Mouse (Mus musculus): ENCODE measurements around the gene Notch2. TPM values are rescaled to one million over a fixed set of nuclear protein-coding genes. Genes with fewer than 3 reads are reported as not detected.

Gene Notch2
- polyA plus RNA-seq, 1 experiment from 2014 or later, result 6.6 TPM

DNA sequence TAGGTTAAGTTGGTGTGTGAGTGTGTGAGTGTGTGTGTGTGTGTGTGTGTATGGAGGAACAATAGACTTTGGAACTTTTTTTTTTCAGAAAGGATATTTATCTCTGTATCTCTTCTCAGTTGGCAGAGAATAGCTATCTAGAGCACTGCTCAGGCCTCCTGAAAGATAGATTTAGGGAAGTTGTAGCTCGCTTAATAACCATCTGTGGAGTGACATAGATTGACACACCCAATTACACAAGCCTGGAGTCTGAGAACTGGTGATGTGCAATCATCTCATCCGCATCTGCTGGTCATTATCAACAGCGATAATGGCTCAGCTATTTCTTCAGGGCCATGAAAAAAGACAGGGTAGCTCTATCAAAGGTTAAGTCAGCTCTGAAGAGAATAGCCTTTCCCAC lies 18.9 kb downstream of the Notch2 start:
- Histone ChIP-seq H3K27me3 (ENCODE audit: control insufficient read depth, insufficient read depth, low read depth, low read length) (no peaks in the 10 kb centered on the region), H3K9ac (ENCODE audit: low read depth, low read length) (no peak overlapping the region), H3K27ac (ENCODE audit: low read length) (no peak overlapping the region), H3K4me2 (ENCODE audit: low read length) (no peak overlapping the region), H3K4me3 (ENCODE audit: low read depth, low read length) (no peak overlapping the region), H3K36me3 (ENCODE audit: control insufficient read depth, insufficient read depth, low read length) (no peaks in the 10 kb centered on the region), H3K4me1 (ENCODE audit: control insufficient read depth, insufficient read depth, low read length) (peaks cover 15% of the 10 kb centered on the region), H3K9me3 (replicated peaks; ENCODE audit: control insufficient read depth, low read length, poor library complexity, severe bottlenecking) (no peaks in the 10 kb centered on the region)
- WGBS, result 82% methylated on average over 3 of the region's 3 CpGs
- no peak for ATAC-seq

DNA sequence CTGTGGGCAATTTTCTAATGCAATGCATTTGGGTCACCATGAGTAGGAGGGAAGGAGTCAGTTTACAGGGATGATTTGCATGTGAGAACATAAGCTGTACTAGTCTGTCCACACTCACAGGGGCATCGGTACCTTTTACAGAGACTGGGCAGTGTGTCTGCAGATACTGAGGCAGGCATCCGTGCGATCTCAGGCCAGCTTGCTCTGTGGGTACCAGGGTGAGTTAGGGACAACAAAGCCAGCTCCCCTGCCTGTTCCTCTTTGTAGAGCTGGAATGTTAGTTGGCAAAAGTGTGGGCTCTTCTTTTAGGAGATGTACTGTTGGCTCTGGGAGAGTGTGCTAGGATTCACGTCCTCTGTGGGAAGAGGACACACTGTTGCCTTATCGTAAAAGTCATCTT lies 19.6 kb downstream of the Notch2 start:
- peaks cover 17% of the 10 kb centered on the region for H3K4me1 ChIP-seq (ENCODE audit: control insufficient read depth, insufficient read depth, low read length)
- ATAC-seq, result no peak

DNA sequence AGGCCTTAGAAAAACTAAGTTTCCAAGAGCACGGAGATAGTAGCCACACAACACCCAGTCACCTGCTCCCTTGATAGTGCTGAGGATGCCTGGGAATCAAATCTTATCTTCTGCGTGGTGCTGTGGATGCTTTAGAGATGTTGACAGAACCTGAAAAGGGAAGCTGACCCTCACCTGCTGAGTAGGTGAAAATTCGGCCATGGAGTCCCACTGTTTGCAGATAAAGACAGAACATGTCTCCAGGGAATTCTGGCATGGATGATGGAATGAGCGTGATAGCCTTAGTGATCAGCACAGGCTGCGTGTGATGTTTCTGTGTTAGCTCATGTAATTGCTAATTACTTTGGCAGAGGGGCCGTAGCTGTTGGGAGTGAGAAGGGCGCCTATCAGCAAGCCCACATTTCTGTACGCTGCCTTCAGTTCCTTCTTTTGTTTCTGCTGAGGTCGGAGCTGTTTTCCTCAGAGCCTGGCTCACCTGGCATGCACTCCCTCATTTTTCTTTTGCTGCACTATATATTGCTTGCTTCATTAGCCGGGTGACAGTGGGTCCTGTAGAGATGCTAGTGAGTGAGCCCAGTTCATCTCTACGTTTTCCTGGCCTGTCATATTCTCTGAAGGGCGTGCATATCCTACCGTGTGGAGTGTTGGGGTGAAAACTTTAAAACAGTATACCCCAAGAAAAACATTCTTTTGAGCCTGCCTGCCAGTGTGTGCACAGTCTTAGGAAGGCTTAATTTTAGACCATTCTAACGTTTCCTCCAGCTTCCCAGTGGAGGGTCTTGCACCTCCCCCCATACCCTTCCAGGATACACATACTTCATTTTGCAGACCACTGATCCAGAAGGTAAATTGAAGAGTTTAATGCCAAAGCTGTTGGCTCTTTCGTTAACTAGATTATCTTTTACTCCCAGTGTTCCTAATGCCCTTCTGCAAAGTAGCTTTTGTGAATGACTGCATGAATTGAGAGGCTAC lies 21.6 kb downstream of the Notch2 start:
- Histone ChIP-seq H3K27me3 (ENCODE audit: control insufficient read depth, insufficient read depth, low read depth, low read length) (no peaks in the 10 kb centered on the region), H3K4me1 (ENCODE audit: control insufficient read depth, insufficient read depth, low read length) (peaks cover 17% of the 10 kb centered on the region), H3K9me3 (replicated peaks; ENCODE audit: control insufficient read depth, low read length, poor library complexity, severe bottlenecking) (no peaks in the 10 kb centered on the region), H3K9ac (ENCODE audit: low read depth, low read length) (no peak overlapping the region), H3K4me2 (ENCODE audit: low read length) (no peak overlapping the region), H3K36me3 (ENCODE audit: control insufficient read depth, insufficient read depth, low read length) (no peaks in the 10 kb centered on the region), H3K4me3 (ENCODE audit: low read depth, low read length) (no peak overlapping the region), H3K27ac (ENCODE audit: low read length) (no peak overlapping the region)
- peak; percentile 13; the same call in 1 of the 2 replicates for ATAC-seq
- WGBS, result 32% methylated on average over 15 of the region's 15 CpGs

More for the DNA sequence above, 19.6 kb downstream of the Notch2 start:
- Histone ChIP-seq H3K36me3 (ENCODE audit: control insufficient read depth, insufficient read depth, low read length) (no peaks in the 10 kb centered on the region), H3K9ac (ENCODE audit: low read depth, low read length) (no peak overlapping the region), H3K4me3 (ENCODE audit: low read depth, low read length) (no peak overlapping the region), H3K4me2 (ENCODE audit: low read length) (no peak overlapping the region), H3K27me3 (ENCODE audit: control insufficient read depth, insufficient read depth, low read depth, low read length) (no peaks in the 10 kb centered on the region), H3K9me3 (replicated peaks; ENCODE audit: control insufficient read depth, low read length, poor library complexity, severe bottlenecking) (no peaks in the 10 kb centered on the region), H3K27ac (ENCODE audit: low read length) (no peak overlapping the region)
- WGBS, result 47% methylated on average over 5 of the region's 5 CpGs

DNA sequence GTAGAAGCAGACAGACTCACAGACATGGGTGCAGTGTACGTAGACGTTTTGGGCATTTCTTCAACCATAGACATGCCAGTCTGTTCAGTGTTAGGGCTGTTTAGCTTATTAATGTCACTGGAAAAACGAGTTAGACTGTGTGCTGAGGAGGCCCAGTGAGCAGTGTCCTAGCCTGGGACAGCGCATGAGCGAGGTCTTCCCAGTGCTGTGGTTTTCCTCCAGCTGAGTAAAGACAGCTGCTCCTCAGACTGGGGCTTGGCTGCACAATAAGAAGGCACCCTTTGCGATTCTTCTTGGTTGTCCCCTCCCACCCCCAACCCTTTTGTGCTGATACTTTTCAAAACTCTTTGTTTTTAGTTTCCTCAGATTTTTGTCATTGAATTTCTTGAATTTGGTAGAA lies 22.8 kb downstream of the Notch2 start:
- Histone ChIP-seq H3K27me3 (ENCODE audit: control insufficient read depth, insufficient read depth, low read depth, low read length) (no peaks in the 10 kb centered on the region), H3K9ac (ENCODE audit: low read depth, low read length) (no peak overlapping the region), H3K9me3 (replicated peaks; ENCODE audit: control insufficient read depth, low read length, poor library complexity, severe bottlenecking) (no peaks in the 10 kb centered on the region), H3K4me3 (ENCODE audit: low read depth, low read length) (no peak overlapping the region), H3K27ac (ENCODE audit: low read length) (no peak overlapping the region), H3K4me2 (ENCODE audit: low read length) (no peak overlapping the region), H3K4me1 (ENCODE audit: control insufficient read depth, insufficient read depth, low read length) (peaks cover 17% of the 10 kb centered on the region), H3K36me3 (ENCODE audit: control insufficient read depth, insufficient read depth, low read length) (no peaks in the 10 kb centered on the region)
- no peak for ATAC-seq
- WGBS, result 58% methylated on average over 6 of the region's 6 CpGs

DNA sequence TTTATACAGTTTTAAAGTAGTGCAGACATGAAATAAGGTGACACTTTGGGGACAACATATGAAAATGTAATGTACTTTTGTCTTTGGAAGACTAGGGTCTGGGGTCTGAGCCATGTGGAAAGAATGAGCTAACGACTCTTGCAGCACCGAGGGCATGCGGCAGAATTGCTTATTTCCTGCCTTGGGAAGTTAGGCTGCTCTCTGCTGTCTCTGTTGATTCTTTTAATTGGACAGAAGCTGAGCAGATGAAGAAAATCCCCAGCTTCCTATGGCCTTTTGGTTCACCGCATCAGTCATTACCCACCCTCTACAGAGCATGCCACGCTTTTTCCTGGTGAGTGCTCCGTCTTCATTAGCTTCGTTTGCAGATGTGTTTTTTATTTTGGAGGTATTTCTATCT lies 23.8 kb downstream of the Notch2 start:
- Histone ChIP-seq H3K9me3 (replicated peaks; ENCODE audit: control insufficient read depth, low read length, poor library complexity, severe bottlenecking) (no peaks in the 10 kb centered on the region), H3K36me3 (ENCODE audit: control insufficient read depth, insufficient read depth, low read length) (no peaks in the 10 kb centered on the region), H3K27ac (ENCODE audit: low read length) (no peak overlapping the region), H3K4me1 (ENCODE audit: control insufficient read depth, insufficient read depth, low read length) (peaks cover 17% of the 10 kb centered on the region), H3K27me3 (ENCODE audit: control insufficient read depth, insufficient read depth, low read depth, low read length) (no peaks in the 10 kb centered on the region), H3K9ac (ENCODE audit: low read depth, low read length) (no peak overlapping the region), H3K4me2 (ENCODE audit: low read length) (no peak overlapping the region), H3K4me3 (ENCODE audit: low read depth, low read length) (no peak overlapping the region)
- no peak for ATAC-seq
- WGBS, result 49% methylated on average over 7 of the region's 7 CpGs

DNA sequence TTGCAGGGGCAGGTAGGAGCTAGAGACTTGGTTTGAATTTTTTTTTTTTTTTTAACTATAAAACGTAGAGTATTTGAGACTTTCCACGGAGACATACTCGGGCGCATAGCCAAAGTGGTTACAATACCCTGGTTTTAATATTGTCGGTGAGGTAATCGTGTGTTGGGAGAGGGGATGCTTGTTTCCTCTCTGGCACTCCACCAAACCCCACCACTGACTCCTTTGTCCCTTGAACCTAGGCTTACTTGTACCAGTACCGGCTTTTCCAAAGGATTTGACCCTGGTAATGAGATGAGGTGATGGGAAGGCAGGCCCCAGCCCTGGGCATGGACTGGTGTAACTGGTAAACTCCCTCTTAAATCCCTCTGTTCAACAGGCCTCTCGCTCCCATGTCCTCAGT lies 25.3 kb downstream of the Notch2 start:
- no peak overlapping the region for H3K9ac ChIP-seq (ENCODE audit: low read depth, low read length)
- H3K36me3 ChIP-seq (ENCODE audit: control insufficient read depth, insufficient read depth, low read length), result no peaks in the 10 kb centered on the region
- no peak overlapping the region for H3K27ac ChIP-seq (ENCODE audit: low read length)
- H3K4me3 ChIP-seq (ENCODE audit: low read depth, low read length), result no peak overlapping the region
- no peak overlapping the region for H3K4me2 ChIP-seq (ENCODE audit: low read length)
- H3K27me3 ChIP-seq (ENCODE audit: control insufficient read depth, insufficient read depth, low read depth, low read length), result no peaks in the 10 kb centered on the region
- H3K9me3 ChIP-seq (replicated peaks; ENCODE audit: control insufficient read depth, low read length, poor library complexity, severe bottlenecking), result no peaks in the 10 kb centered on the region
- WGBS, result 65% methylated on average over 8 of the region's 8 CpGs
- peaks cover 25% of the 10 kb centered on the region for H3K4me1 ChIP-seq (ENCODE audit: control insufficient read depth, insufficient read depth, low read length)
- ATAC-seq, result no peak

DNA sequence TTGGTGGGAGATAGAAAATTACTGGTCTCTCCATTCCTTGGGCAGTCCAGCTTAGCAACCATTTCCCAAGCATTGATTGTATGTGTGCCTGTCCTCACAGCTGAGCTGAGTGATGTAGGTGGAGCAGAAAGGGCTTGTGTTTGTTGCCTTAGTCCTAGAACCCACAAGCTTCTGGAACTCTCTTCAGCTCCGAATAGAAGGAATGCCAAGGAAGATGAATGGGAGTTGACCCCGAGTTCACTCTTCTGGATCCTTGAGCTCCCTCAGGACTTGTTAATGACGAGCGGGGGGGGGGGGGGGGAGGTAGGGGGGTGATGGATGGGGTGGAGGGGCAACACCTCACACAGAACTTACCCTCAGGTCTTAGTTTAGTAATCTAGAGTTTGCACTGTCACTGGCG lies 25.9 kb downstream of the Notch2 start:
- Histone ChIP-seq H3K27ac (ENCODE audit: low read length) (no peak overlapping the region), H3K4me1 (ENCODE audit: control insufficient read depth, insufficient read depth, low read length) (peaks cover 25% of the 10 kb centered on the region), H3K9me3 (replicated peaks; ENCODE audit: control insufficient read depth, low read length, poor library complexity, severe bottlenecking) (no peaks in the 10 kb centered on the region), H3K4me2 (ENCODE audit: low read length) (no peak overlapping the region), H3K27me3 (ENCODE audit: control insufficient read depth, insufficient read depth, low read depth, low read length) (no peaks in the 10 kb centered on the region), H3K4me3 (ENCODE audit: low read depth, low read length) (no peak overlapping the region), H3K36me3 (ENCODE audit: control insufficient read depth, insufficient read depth, low read length) (no peaks in the 10 kb centered on the region), H3K9ac (ENCODE audit: low read depth, low read length) (no peak overlapping the region)
- 74% methylated on average over 5 of the region's 5 CpGs for WGBS
- ATAC-seq, result no peak

DNA sequence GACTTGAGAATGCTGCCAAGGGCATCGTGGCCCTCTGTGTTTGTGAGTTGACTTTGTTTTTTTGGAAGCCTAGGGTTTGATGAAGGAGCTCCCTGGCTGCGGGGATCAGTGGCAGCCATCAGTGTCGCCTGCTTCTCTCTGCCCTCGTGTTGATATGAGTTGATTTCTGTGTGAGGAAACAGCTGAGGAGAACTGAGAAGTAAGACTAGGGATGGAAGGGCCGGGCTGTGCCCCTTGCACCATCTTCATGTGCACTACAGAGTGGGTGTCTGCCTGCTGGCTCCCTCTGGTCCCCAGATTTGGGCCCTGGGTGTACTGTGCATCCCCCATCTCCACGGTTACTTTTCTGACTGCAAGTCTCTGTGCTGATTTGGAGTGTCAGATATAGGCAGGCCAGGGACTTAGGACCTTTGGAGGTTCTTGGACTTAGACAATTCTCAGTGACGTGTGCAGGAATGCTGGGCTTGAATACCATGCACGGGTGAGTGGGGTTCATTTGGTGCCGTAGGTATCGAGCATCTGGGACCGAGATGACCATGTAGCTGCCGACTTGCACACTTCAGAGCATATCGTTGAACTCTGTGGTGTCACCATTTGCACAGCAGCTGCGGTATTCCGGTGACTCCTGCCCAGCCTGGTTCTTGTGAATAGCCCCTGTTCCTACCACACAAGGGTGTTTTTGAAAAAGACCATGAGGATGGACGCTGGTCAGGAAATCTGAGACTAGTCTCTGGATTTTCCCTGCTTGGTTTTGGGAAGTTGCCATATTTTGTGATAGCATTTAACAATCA lies 26.5 kb downstream of the Notch2 start:
- Histone ChIP-seq H3K4me3 (ENCODE audit: low read depth, low read length) (no peak overlapping the region), H3K27me3 (ENCODE audit: control insufficient read depth, insufficient read depth, low read depth, low read length) (no peaks in the 10 kb centered on the region), H3K4me2 (ENCODE audit: low read length) (no peak overlapping the region), H3K4me1 (ENCODE audit: control insufficient read depth, insufficient read depth, low read length) (peaks cover 20% of the 10 kb centered on the region), H3K27ac (ENCODE audit: low read length) (no peak overlapping the region), H3K9ac (ENCODE audit: low read depth, low read length) (no peak overlapping the region), H3K36me3 (ENCODE audit: control insufficient read depth, insufficient read depth, low read length) (no peaks in the 10 kb centered on the region), H3K9me3 (replicated peaks; ENCODE audit: control insufficient read depth, low read length, poor library complexity, severe bottlenecking) (no peaks in the 10 kb centered on the region)
- WGBS, result 90% methylated on average over 16 of the region's 16 CpGs
- no peak for ATAC-seq

DNA sequence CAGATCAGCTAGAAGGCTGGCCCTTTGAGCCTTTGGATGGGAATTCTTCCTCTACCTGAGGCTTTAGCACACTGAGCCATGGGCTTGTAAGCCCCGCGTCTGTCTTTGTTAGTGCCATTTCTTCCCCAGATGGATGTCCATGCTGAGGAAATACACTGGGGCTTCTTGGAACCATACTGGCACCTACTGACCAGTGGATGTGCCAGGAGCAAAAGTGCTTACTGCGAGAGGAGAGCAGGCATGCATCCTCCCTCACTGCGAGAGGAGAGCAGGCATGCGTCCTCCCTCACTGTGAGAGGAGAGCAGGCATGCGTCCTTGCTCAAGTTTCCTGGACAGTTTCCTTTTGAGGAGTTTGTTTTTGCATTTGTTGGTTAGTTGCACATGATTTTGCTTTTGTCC lies 27.5 kb downstream of the Notch2 start:
- ATAC-seq, result no peak
- no peak overlapping the region for H3K4me2 ChIP-seq (ENCODE audit: low read length)
- H3K9me3 ChIP-seq (replicated peaks; ENCODE audit: control insufficient read depth, low read length, poor library complexity, severe bottlenecking), result no peaks in the 10 kb centered on the region
- peaks cover 13% of the 10 kb centered on the region for H3K4me1 ChIP-seq (ENCODE audit: control insufficient read depth, insufficient read depth, low read length)
- H3K4me3 ChIP-seq (ENCODE audit: low read depth, low read length), result no peak overlapping the region
- H3K36me3 ChIP-seq (ENCODE audit: control insufficient read depth, insufficient read depth, low read length), result no peaks in the 10 kb centered on the region
- H3K9ac ChIP-seq (ENCODE audit: low read depth, low read length), result no peak overlapping the region
- WGBS, result 84% methylated on average over 6 of the region's 6 CpGs
- no peak overlapping the region for H3K27ac ChIP-seq (ENCODE audit: low read length)
- H3K27me3 ChIP-seq (ENCODE audit: control insufficient read depth, insufficient read depth, low read depth, low read length), result no peaks in the 10 kb centered on the region
